Mouse (Mus musculus) heart, postnatal 0 days (tissue): ENCODE measurements around the gene Gsc2. TPM values are rescaled to one million over a fixed set of nuclear protein-coding genes. Genes with fewer than 3 reads are reported as not detected.

Source experiments
- ATAC-seq: fragments of 200-750 bp; cut with Nextera tagmentation; 2 replicates; pipeline ENCODE4 v1.8.0; 2017; ENCODE audit warnings: low read depth, moderate number of reproducible peaks, moderate library complexity; ENCODE audit not compliant: insufficient read depth
- DNase-seq: peaks from one replicate; pipeline ENCODE4 v3.0.0-alpha.2; 2016; ENCODE audit warnings: low spot score
- H3K27ac ChIP-seq: fragments of 300-500 bp; sonication (generic); 2 replicates; pipeline ENCODE4 v1.5.1; 2014; ENCODE audit warnings: low read depth, mild to moderate bottlenecking
- H3K27me3 ChIP-seq: fragments of 300-500 bp; sonication (generic); 2 replicates; pipeline ENCODE4 v1.6.1; 2014; ENCODE audit warnings: low read length, mixed read lengths; ENCODE audit not compliant: control insufficient read depth, insufficient read depth
- H3K36me3 ChIP-seq: fragments of 300-500 bp; sonication (generic); replicated peaks from 2 replicates; pipeline ENCODE4 v1.6.1; 2014; ENCODE audit warnings: low read length, mixed read lengths; ENCODE audit not compliant: control insufficient read depth, insufficient read depth
- H3K4me1 ChIP-seq: fragments of 300-500 bp; sonication (generic); 2 replicates; pipeline ENCODE4 v1.6.1; 2014; ENCODE audit warnings: antibody characterized with exemption; ENCODE audit not compliant: control insufficient read depth, insufficient read depth
- H3K4me2 ChIP-seq: fragments of 300-500 bp; sonication (generic); 2 replicates; pipeline ENCODE4 v1.6.1; 2014; ENCODE audit warnings: low read depth, mild to moderate bottlenecking, low read length, moderate library complexity
- H3K4me3 ChIP-seq: fragments of 300-500 bp; sonication (generic); 2 replicates; pipeline ENCODE4 v1.5.1; 2014; ENCODE audit warnings: low read depth, low read length
- H3K9ac ChIP-seq: fragments of 300-500 bp; sonication (generic); replicated peaks from 2 replicates; pipeline ENCODE4 v1.6.1; 2014; ENCODE audit warnings: low read depth, low read length, mixed read lengths
- H3K9me3 ChIP-seq: fragments of 300-500 bp; sonication (generic); replicated peaks from 2 replicates; pipeline ENCODE4 v1.6.1; 2016; ENCODE audit warnings: low read length; ENCODE audit not compliant: control insufficient read depth
- CTCF ChIP-seq: IDR thresholded peaks from 2 replicates; pipeline ENCODE4 v1.5.1; 2016; ENCODE audit warnings: antibody characterized with exemption, control low read depth, low read depth
- EP300 ChIP-seq: IDR thresholded peaks from 2 replicates; pipeline ENCODE4 v1.6.1; 2016; ENCODE audit warnings: antibody characterized with exemption, low read depth
- WGBS: fragments of 180-500 bp; shearing (Covaris S2); extraction: QIAGEN DNeasy Blood & Tissue Kit; methylation state at CpG from one replicate; pipeline ENCODE4 v1.1.7; 2014; 5-methylcytosine and 5-hydroxymethylcytosine counted together
- polyA plus RNA-seq: library from polyadenylated mRNA; unstranded; fragments of >200 nt; fragmentation: Nextera tagmentation; extraction: Ambion mirVana; gene quantifications from 2 replicates; pipeline ENCODE4 v1.2.1, GENCODE M21; 2015
- total RNA-seq: library from RNA; depleted of rRNA; stranded (reverse); fragments of >200 nt; gene quantifications from 2 replicates; pipeline ENCODE4 v1.2.3, GENCODE M21; 2014; ENCODE audit warnings: low replicate concordance; rRNA removed

Gsc2 gene
- total and polyA plus RNA-seq, 2 experiments from 2014 or later = not detected

- Histone ChIP-seq H3K4me3 (no peak overlapping the region), H3K4me1 (peaks cover 20% of the 10 kb centered on the region), H3K9me3 (no peaks in the 10 kb centered on the region), H3K9ac (no peak overlapping the region), H3K4me2 (no peak overlapping the region), H3K27me3 (no peaks in the 10 kb centered on the region), H3K27ac (no peak overlapping the region), H3K36me3 (peaks cover 36% of the 10 kb centered on the region)
- ATAC-seq (no peak), DNase-seq (no peak)
- 33% methylated on average over 4 of the region's 4 CpGs for WGBS
- TF ChIP-seq EP300 (no peak), CTCF (no peak)
Measured at GRCm38 (mm10) chr16:17872995-17873394, 41.9 kb downstream of the Gsc2 start.

DNA sequence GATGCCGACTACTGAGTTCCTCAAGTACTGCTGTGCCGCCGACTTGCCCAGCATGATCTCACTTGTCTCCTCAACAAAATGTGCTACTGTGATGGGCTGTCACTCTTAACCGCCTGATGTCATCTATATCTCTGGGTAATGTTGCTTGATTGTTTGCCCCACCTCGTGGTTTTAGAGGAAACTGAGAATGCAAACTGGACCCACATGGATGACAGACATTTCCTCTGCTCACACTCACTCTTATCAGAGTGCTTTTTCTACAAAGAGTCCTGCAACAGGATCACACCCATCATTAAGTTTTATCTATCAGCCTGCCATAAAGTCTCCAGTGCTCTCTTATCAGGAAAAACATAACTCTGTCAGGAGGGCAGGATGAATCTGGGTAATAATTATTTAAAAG is 43.6 kb downstream of the Gsc2 start:
- TF ChIP-seq EP300 (no peak), CTCF (no peak)
- DNase-seq (no peak), ATAC-seq (no peak)
- H3K9ac ChIP-seq = no peak overlapping the region
- no peaks in the 10 kb centered on the region for H3K9me3 ChIP-seq
- H3K27ac ChIP-seq = no peak overlapping the region
- H3K4me1 ChIP-seq = peaks cover 20% of the 10 kb centered on the region
- H3K4me3 ChIP-seq = no peak overlapping the region
- 34% methylated on average over 5 of the region's 5 CpGs for WGBS
- H3K36me3 ChIP-seq = peaks cover 40% of the 10 kb centered on the region
- H3K4me2 ChIP-seq = no peak overlapping the region
- H3K27me3 ChIP-seq = no peaks in the 10 kb centered on the region

- Histone ChIP-seq H3K27ac (no peak overlapping the region), H3K27me3 (no peaks in the 10 kb centered on the region), H3K9ac (no peak overlapping the region), H3K9me3 (no peaks in the 10 kb centered on the region), H3K4me2 (no peak overlapping the region), H3K4me1 (no peaks in the 10 kb centered on the region), H3K4me3 (no peak overlapping the region), H3K36me3 (peaks cover 22% of the 10 kb centered on the region)
- 73% methylated on average over 6 of the region's 6 CpGs for WGBS
- TF ChIP-seq CTCF = no peak
- TF ChIP-seq EP300 = no peak
- ATAC-seq (no peak), DNase-seq (no peak)
Measured at GRCm38 (mm10) chr16:17865770-17866169, 49.1 kb downstream of the Gsc2 start.

- Histone ChIP-seq H3K4me1 (no peaks in the 10 kb centered on the region), H3K27ac (no peak overlapping the region), H3K9me3 (no peaks in the 10 kb centered on the region), H3K4me2 (no peak overlapping the region), H3K36me3 (peaks cover 19% of the 10 kb centered on the region), H3K27me3 (no peaks in the 10 kb centered on the region), H3K4me3 (no peak overlapping the region), H3K9ac (no peak overlapping the region)
- TF ChIP-seq EP300 (no peak), CTCF (no peak)
- 86% methylated on average over 2 of the region's 2 CpGs for WGBS
- DNase-seq (no peak), ATAC-seq (no peak)
Measured at GRCm38 (mm10) chr16:17865293-17865692, 49.6 kb downstream of the Gsc2 start.

Other genes with a start within 250 kb of the Gsc2 start
- gene Med15, start 182.2 kb downstream of the Gsc2 start, total RNA-seq = 40.2 and 63.7 TPM in 2 replicates
- 18.0 and 18.6 TPM in 2 replicates for gene Med15, start 182.2 kb downstream of the Gsc2 start, polyA plus RNA-seq
- 42.0 and 47.4 TPM in 2 replicates for gene Klhl22, start 155.4 kb downstream of the Gsc2 start, total RNA-seq
- gene Klhl22, start 155.4 kb downstream of the Gsc2 start, polyA plus RNA-seq = 21.7 and 23.0 TPM in 2 replicates
- gene Scarf2, start 117.8 kb downstream of the Gsc2 start, total RNA-seq = 19.3 and 25.4 TPM in 2 replicates
- gene Scarf2, start 117.8 kb downstream of the Gsc2 start, polyA plus RNA-seq = 2.6 and 2.8 TPM in 2 replicates
- gene B830017H08Rik, start 81.9 kb downstream of the Gsc2 start, total RNA-seq = not detected in 2 replicates
- not detected in 2 replicates for gene B830017H08Rik, start 81.9 kb downstream of the Gsc2 start, polyA plus RNA-seq
- gene Car15, start 76.7 kb downstream of the Gsc2 start, total RNA-seq = 0.27 and 1.1 TPM in 2 replicates
- 0.25 and 0.44 TPM in 2 replicates for gene Car15, start 76.7 kb downstream of the Gsc2 start, polyA plus RNA-seq
- gene Gm20518, start 23.4 kb downstream of the Gsc2 start, total RNA-seq = not detected in 2 replicates
- gene Gm20518, start 23.4 kb downstream of the Gsc2 start, polyA plus RNA-seq = 0.05 and 0.07 TPM in 2 replicates
- not detected in 2 replicates for gene Tssk1, start 20.8 kb downstream of the Gsc2 start, total RNA-seq
- 0.08 and 0.14 TPM in 2 replicates for gene Tssk1, start 20.8 kb downstream of the Gsc2 start, polyA plus RNA-seq
- 61.8 and 78.5 TPM in 2 replicates for gene Dgcr2, start 16.5 kb downstream of the Gsc2 start, total RNA-seq
- gene Dgcr2, start 16.5 kb downstream of the Gsc2 start, polyA plus RNA-seq = 30.4 and 31.9 TPM in 2 replicates
- gene Tssk2, start 16.4 kb downstream of the Gsc2 start, total RNA-seq = not detected in 2 replicates
- gene Tssk2, start 16.4 kb downstream of the Gsc2 start, polyA plus RNA-seq = not detected in 2 replicates
- gene Ess2, start 3.7 kb downstream of the Gsc2 start, total RNA-seq = 25.4 and 28.3 TPM in 2 replicates
- 18.5 and 19.4 TPM in 2 replicates for gene Ess2, start 3.7 kb downstream of the Gsc2 start, polyA plus RNA-seq
- 38.2 and 46.8 TPM in 2 replicates for gene Slc25a1, start 13.2 kb upstream of the Gsc2 start, total RNA-seq
- gene Slc25a1, start 13.2 kb upstream of the Gsc2 start, polyA plus RNA-seq = 14.8 and 17.5 TPM in 2 replicates
- gene Vpreb2, start 65.4 kb upstream of the Gsc2 start, total RNA-seq = not detected in 2 replicates
- gene Vpreb2, start 65.4 kb upstream of the Gsc2 start, polyA plus RNA-seq = not detected in 2 replicates
- 23.0 and 36.6 TPM in 2 replicates for gene Dgcr6, start 137.8 kb upstream of the Gsc2 start, total RNA-seq
- gene Dgcr6, start 137.8 kb upstream of the Gsc2 start, polyA plus RNA-seq = 83.5 and 94.3 TPM in 2 replicates
- gene Prodh, start 175.1 kb upstream of the Gsc2 start, total RNA-seq = 9.5 and 24.4 TPM in 2 replicates
- 4.2 and 5.5 TPM in 2 replicates for gene Prodh, start 175.1 kb upstream of the Gsc2 start, polyA plus RNA-seq
- gene Rtn4r, start 212.6 kb upstream of the Gsc2 start, total RNA-seq = 1.9 and 6.3 TPM in 2 replicates
- 0.34 and 1.5 TPM in 2 replicates for gene Rtn4r, start 212.6 kb upstream of the Gsc2 start, polyA plus RNA-seq